Mouse (Mus musculus): ENCODE measurements around the gene Rbm4b.

DNA sequence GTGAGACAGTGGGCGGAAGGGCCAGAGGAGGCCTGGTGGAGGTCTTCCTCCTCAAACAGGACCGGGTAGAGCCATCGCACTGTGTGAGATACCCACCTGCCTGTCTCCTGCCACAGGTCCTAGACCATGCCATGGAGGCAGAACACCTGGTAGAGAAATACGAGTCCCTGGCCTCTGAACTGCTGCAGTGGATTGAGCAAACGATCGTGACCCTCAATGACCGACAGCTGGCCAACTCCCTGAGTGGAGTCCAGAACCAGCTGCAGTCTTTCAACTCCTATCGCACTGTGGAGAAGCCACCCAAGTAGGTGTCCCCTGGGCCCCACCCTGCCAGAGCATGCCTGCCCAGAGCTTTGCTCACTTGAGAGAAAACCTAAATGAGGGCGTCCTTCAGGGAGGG is 27.1 kb upstream of the Rbm4b start:
- no peak for TF ChIP-seq CTCF (IDR thresholded peaks at IDR 0.05; ENCODE audit: borderline replicate concordance, insufficient read depth, low read length)
- TF ChIP-seq POLR2A (IDR thresholded peaks at IDR 0.05; ENCODE audit: low read depth, low read length), result no peak
